ENCODE assay signal across 9 mouse cellular contexts in the genomic region with DNA sequence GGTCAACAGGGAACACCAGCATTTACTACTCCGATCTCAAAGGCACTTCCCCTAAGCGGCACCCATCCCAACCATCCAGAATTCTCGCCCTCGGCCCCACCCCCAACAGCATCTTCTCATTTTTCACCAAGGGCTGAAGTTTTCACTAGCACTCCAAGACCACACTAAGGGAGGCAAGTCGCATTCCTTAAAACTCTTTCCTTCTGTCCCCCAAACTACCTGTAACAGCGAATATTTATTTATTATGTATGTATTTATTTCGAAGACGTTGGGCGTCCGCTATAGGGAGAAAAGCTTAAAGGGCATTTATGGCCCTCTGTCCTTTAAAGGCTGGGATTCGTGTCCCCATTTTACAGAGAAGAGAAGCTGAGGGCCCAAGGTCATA. TPM values are rescaled to one million over a fixed set of nuclear protein-coding genes. Genes with fewer than 3 reads are reported as not detected.
DNase-seq lines count a peak whose midpoint lies in the region; ATAC-seq and TF ChIP-seq lines count a peak whose summit lies in the region.
"Had no signal": no experiment of that assay in that cellular context is flagged by ENCODE, and none has a peak within 500 bp of the region (broad histone marks: within the 10 kb centered on the region; RNA-seq: fewer than 3 reads in every experiment).

No protein-coding gene starts in this region.

- 10% methylated on average over 11 of the region's 11 CpGs for WGBS in embryonic facial prominence, embryonic 14.5 days
- WGBS in liver, embryonic 11.5 days = 12% methylated on average over 11 of the region's 11 CpGs
- WGBS in neural tube, embryonic 14.5 days = 9% methylated on average over 11 of the region's 11 CpGs

- peak overlapping the region; percentile 89 for H3ac ChIP-seq in C2C12 (ENCODE audit: control insufficient read depth, insufficient read length, low read depth)

- TF ChIP-seq CTCF in C2C12 (IDR thresholded peaks at IDR 0.05; ENCODE audit: control insufficient read depth, insufficient read depth, insufficient read length) = no peak

- peaks cover 5% of the 10 kb centered on the region for H3K36me3 ChIP-seq in C2C12 (ENCODE audit: control insufficient read depth, insufficient read depth)
- H3K36me3 ChIP-seq in embryonic facial prominence, embryonic 14.5 days (ENCODE audit: control insufficient read depth, insufficient read depth, low read length) = 0 out of 2 replicates have a peak, but pooled peaks cover 4% of the 10 kb centered on the region
- H3K36me3 ChIP-seq in liver, embryonic 11.5 days (ENCODE audit: control insufficient read depth, insufficient read depth, low read length) = no peaks in the 10 kb centered on the region
- H3K36me3 ChIP-seq in neural tube, embryonic 14.5 days (ENCODE audit: control insufficient read depth, insufficient read depth, low read length) = no peaks in the 10 kb centered on the region
- H3K36me3 ChIP-seq: G1E had no signal

- peak; percentile 65 for DNase-seq in cerebellum, adult 11-12 months
- DNase-seq in cerebellum, adult 8-10 months = no peak
- DNase-seq in embryonic facial prominence, embryonic 14.5 days (ENCODE audit: low spot score) = no peak
- peak; percentile 47 to 50 for DNase-seq in heart, postnatal 14 days
- no peak for DNase-seq in liver, embryonic 11.5 days (ENCODE audit: low spot score)
- DNase-seq in embryo, embryonic 9.5 days (ENCODE audit: extremely low spot score) = no peak

- H3K9me3 ChIP-seq in embryonic facial prominence, embryonic 14.5 days (ENCODE audit: control insufficient read depth, low read length) = no peaks in the 10 kb centered on the region
- H3K9me3 ChIP-seq in liver, embryonic 11.5 days (ENCODE audit: control insufficient read depth, low read length) = no peaks in the 10 kb centered on the region
- H3K9me3 ChIP-seq in neural tube, embryonic 14.5 days (ENCODE audit: control insufficient read depth, low read length) = no peaks in the 10 kb centered on the region

- peak overlapping the region; percentile 64 for H3K4me3 ChIP-seq in C2C12 (ENCODE audit: insufficient read depth, poor library complexity, severe bottlenecking)
- peak overlapping the region; percentile 85 for H3K4me3 ChIP-seq in embryonic facial prominence, embryonic 14.5 days (ENCODE audit: low read depth, low read length)
- peak overlapping the region; percentile 92 for H3K4me3 ChIP-seq in liver, embryonic 11.5 days (ENCODE audit: low read depth, low read length)
- peak overlapping the region; percentile 77 for H3K4me3 ChIP-seq in neural tube, embryonic 14.5 days (ENCODE audit: low read depth, low read length)

- H3K4me2 ChIP-seq in embryonic facial prominence, embryonic 14.5 days (ENCODE audit: low read depth, low read length) = peak overlapping the region; percentile 90
- H3K4me2 ChIP-seq in liver, embryonic 11.5 days = peak overlapping the region; percentile 90
- peak overlapping the region; percentile 81 for H3K4me2 ChIP-seq in neural tube, embryonic 14.5 days (ENCODE audit: low read depth, low read length)

- no peak for ATAC-seq in embryonic facial prominence, embryonic 14.5 days (ENCODE audit: low read depth)
- ATAC-seq in liver, embryonic 11.5 days (replicated peaks; ENCODE audit: low FRiP score) = no peak
- ATAC-seq in neural tube, embryonic 14.5 days (ENCODE audit: low read depth) = no peak

- H3K79me3 ChIP-seq in C2C12 (ENCODE audit: low read depth) = peaks cover 47% of the 10 kb centered on the region

- H3K27me3 ChIP-seq in C2C12 (ENCODE audit: control insufficient read depth, insufficient read depth, insufficient read length) = no peaks in the 10 kb centered on the region
- 0 out of 2 replicates have a peak, but pooled peaks cover 10% of the 10 kb centered on the region for H3K27me3 ChIP-seq in embryonic facial prominence, embryonic 14.5 days (replicated peaks; ENCODE audit: control insufficient read depth, insufficient read depth, low read length)
- H3K27me3 ChIP-seq in liver, embryonic 11.5 days (replicated peaks; ENCODE audit: control insufficient read depth, insufficient read depth, low read length) = peaks cover 9% of the 10 kb centered on the region; the same call in 1 of the 2 replicates
- no peaks in the 10 kb centered on the region for H3K27me3 ChIP-seq in neural tube, embryonic 14.5 days (ENCODE audit: control insufficient read depth, insufficient read depth, low read length)

- H3K27ac ChIP-seq in embryonic facial prominence, embryonic 14.5 days (replicated peaks; ENCODE audit: low read depth, low read length) = peak overlapping the region; percentile 77; the same call in 1 of the 2 replicates
- no peak overlapping the region for H3K27ac ChIP-seq in liver, embryonic 11.5 days (ENCODE audit: low read depth, low read length)
- H3K27ac ChIP-seq in neural tube, embryonic 14.5 days (ENCODE audit: low read depth, low read length) = peak overlapping the region; percentile 88; the same call in 1 of the 2 replicates

- peaks cover 21% of the 10 kb centered on the region; the same call in 1 of the 2 replicates for H3K4me1 ChIP-seq in embryonic facial prominence, embryonic 14.5 days (ENCODE audit: control insufficient read depth, insufficient read depth, low read length)
- H3K4me1 ChIP-seq in liver, embryonic 11.5 days (replicated peaks; ENCODE audit: control insufficient read depth, insufficient read depth, low read length) = peaks cover 49% of the 10 kb centered on the region
- peaks cover 7% of the 10 kb centered on the region; the same call in 1 of the 2 replicates for H3K4me1 ChIP-seq in neural tube, embryonic 14.5 days (ENCODE audit: control insufficient read depth, insufficient read depth, low read length)

- intact Hi-C loops in heart, postnatal 14 days (cut with DNase I) = loop anchor here (1.0 to 5.0 kb wide), 2 partner anchors 34 to 71 kb away; no protein-coding TSS in a partner anchor

- peak overlapping the region; percentile 88 for H3K9ac ChIP-seq in embryonic facial prominence, embryonic 14.5 days (ENCODE audit: low read depth, low read length)
- peak overlapping the region; percentile 95 for H3K9ac ChIP-seq in liver, embryonic 11.5 days (ENCODE audit: low read depth, low read length)
- H3K9ac ChIP-seq in neural tube, embryonic 14.5 days (replicated peaks; ENCODE audit: low read depth, low read length) = peak overlapping the region; percentile 89

- peaks cover 58% of the 10 kb centered on the region for H3K79me2 ChIP-seq in C2C12 (ENCODE audit: control insufficient read depth, insufficient read depth)

TF ChIP-seq in C2C12, 6 proteins besides CTCF, POLR2A, EP300 and RAD21:
- TF ChIP-seq MYOD1 (IDR thresholded peaks at IDR 0.05; ENCODE audit: control insufficient read depth, insufficient read length, low read depth) (no peak), FOSL1 (IDR thresholded peaks at IDR 0.05; ENCODE audit: insufficient read depth, low read length, poor library complexity, severe bottlenecking) (no peak), USF1 (IDR thresholded peaks at IDR 0.05; ENCODE audit: low read depth) (no peak), MYOG (IDR thresholded peaks at IDR 0.05; ENCODE audit: control insufficient read depth, extremely low read depth, insufficient read length) (no peak)

RNA-seq across cellular contexts. Expression of gene B4galt5, which starts 1.0 kb away (rescaled TPM):
- polyA plus RNA-seq in C2C12 (2012; fragmentation: generic; extraction: Trizol) = 56.6 TPM
- polyA plus RNA-seq in embryonic facial prominence, embryonic 14.5 days (2014; fragmentation: Nextera tagmentation; extraction: Ambion mirVana) = 17.9 and 24.3 TPM in 2 replicates
- 10 to 100 TPM; 18.5 to 19.8 TPM for total RNA-seq in heart, postnatal 14 days (2021)
- polyA plus RNA-seq in liver, embryonic 11.5 days (2014; fragmentation: Nextera tagmentation; extraction: Ambion mirVana) = 8.0 and 11.8 TPM in 2 replicates
- polyA plus RNA-seq in neural tube, embryonic 14.5 days (2014; fragmentation: Nextera tagmentation; extraction: Ambion mirVana) = 22.6 and 31.5 TPM in 2 replicates

Comparison
In these comparisons a context has a peak if more than half of its experiments do, and no peak if none do; other contexts are left out.
1. DNase-seq: peak in cerebellum, adult 11-12 months (single experiment) and heart, postnatal 14 days (2 of 2); none in cerebellum, adult 8-10 months (single experiment), embryonic facial prominence, embryonic 14.5 days (single experiment), liver, embryonic 11.5 days (single experiment) and embryo, embryonic 9.5 days (single experiment).
2. Peak in every context shown above with its lines, with median percentiles within 50 percentile points of each other: H3K4me3 ChIP-seq, H3K4me2 ChIP-seq and H3K9ac ChIP-seq.